Mouse (Mus musculus): Measurements from ENCODE around the gene Arid3a.

Arid3a gene

DNA sequence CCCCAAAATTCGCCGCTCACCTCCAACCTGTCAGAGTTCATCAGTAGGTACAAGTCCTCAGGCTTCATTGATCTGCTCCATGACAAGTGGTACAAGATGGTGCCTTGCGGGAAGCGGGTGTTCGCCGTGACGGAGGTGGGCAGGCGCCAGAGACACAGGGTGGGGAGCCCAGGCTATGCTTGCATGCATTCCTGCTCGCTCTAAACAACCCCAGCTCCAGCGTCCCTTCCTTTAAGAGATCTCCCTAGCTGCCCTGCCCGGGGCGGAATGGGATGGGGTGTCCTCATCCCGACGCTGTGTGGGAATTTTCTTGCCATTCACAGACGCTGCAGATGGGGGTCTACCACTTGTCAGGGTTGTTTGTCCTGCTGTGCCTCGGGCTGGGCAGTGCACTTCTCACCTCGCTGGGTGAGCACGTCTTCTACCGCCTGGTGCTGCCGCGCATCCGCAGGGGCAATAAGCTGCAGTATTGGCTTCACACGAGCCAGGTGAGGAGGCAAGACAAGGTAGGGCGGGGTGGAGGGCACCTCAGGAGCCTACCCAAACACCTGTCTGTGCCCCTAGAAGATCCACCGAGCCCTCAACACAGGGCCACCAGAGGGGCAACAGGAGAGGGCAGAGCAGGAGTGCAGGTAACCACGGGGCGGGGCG is 49.4 kb downstream of the Arid3a start:
- DNase-seq (ENCODE audit: low spot score in 2 of 2), result no peak

- no peak for DNase-seq (ENCODE audit: low spot score in 2 of 2)
These were observed 49.9 kb downstream of the Arid3a start for GRCm38 (mm10) chr10:79976722-79977107.

DNA sequence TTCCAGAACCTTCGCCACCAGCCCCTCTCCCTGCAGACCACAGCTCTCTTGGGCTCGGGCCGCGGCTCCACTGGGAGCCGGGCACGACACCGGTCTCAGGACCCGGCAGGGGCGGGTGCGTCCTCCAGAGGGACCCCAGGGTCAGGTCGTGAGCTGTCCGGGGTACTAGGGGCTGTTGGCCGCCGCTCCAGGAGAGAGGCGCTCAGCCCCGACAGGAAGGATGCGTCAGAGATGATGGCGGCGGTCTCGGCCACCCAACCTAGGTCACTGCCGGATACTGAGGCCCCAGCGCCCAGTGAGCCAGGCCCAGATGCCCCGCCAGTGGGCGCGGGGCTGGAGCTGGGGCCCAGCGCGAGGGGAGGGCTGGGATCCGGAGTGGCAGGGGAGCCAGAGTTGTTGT is 50.5 kb downstream of the Arid3a start:
- no peak for DNase-seq (ENCODE audit: low spot score in 2 of 2)

GRCm38 (mm10) chr10:79978061-79978460 is 51.2 kb downstream of the Arid3a start:
- no peak for DNase-seq (ENCODE audit: low spot score in 2 of 2)

DNA sequence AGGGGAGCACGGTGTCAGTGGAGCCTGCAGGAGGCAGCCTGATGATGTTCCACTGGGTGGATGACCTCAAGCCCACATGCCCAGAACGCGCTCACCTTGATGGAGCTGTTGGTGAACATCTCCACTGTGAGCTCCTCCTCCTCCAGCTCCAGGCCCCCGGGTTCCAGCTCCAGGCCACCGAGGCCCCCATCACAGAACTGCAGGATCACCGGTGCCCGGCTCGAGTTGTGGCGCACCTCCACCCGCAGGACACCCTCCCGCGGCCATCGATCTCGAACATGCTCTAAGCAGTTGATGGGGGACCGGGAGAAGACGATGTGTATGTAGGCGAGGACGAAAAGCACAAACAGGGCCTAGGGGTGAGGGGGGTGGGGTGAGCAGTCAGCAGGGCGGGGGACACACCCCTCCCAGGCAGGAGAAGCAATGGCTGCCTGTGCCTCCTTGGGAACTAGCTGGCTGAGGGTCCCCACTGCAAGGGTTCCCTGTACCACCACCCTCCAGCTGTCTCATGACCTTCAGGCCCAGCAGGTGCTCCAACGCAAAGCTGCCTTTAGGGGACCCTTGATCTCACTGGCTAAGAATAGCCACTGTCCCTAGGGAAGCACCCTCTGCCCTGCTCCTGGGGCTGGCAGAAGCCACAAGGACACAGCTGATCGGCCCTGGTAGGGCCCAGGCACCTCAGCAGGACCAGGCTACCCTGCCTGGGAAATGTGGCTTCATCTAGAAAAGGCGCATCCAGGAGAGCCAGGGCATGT is 52.7 kb downstream of the Arid3a start:
- no peak for DNase-seq (ENCODE audit: low spot score in 2 of 2)

DNA sequence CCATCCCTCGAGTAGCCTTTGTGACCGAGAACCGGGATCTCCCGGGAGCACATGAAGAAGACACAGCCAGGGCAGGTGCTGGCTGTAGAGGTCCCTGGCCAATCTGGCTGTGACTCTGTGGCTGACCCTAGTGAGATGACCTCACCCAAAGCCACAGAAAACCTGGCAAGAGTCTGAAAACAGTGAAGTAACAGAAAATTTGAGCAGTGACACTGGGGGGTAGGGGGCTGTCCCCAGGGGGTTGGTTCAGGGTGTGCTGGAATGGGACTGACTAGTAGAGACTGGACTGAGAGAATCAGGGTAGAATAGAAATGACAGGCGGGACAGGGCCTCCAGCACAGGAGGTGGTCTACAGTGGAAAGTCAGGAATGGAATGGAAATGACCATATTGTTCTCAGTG is 56.4 kb downstream of the Arid3a start:
- DNase-seq (ENCODE audit: low spot score in 2 of 2), result no peak

- peak; percentile 43 to 70 for DNase-seq (ENCODE audit: low spot score in 2 of 2)
These were observed 56.8 kb downstream of the Arid3a start for GRCm38 (mm10) chr10:79983670-79984069.

- DNase-seq (ENCODE audit: low spot score in 2 of 2), result peak; percentile 85
These were observed 57.5 kb downstream of the Arid3a start, which contains the start of gene Tmem259 for GRCm38 (mm10) chr10:79984195-79984816. Gene Tmem259 (minus strand): TSS chr10:79984330.

DNA sequence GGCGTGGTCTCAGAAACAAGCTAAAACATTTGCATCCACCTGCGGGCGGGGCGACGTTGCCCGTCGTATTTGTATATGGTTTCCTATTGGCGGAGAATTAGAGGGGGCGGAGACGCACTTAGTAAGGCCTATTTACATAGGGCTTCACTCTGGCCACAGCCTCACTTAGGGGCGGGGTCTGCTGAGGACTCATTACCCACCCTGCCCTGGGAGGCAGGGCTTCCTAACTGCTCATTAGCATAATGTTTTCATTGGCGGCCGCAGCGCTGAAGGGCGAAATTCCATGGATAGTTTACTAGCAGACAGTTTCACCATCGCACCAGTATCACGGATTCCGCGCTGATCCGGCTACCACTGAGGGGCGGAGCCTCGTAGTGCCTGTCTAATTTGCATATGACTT is 58.0 kb downstream of the Arid3a start:
- peak; percentile 91 to 95 for DNase-seq (ENCODE audit: low spot score in 2 of 2)

- peak; percentile 48 to 57 for DNase-seq (ENCODE audit: low spot score in 2 of 2)
These were observed 58.7 kb downstream of the Arid3a start for GRCm38 (mm10) chr10:79985334-79986231.

DNA sequence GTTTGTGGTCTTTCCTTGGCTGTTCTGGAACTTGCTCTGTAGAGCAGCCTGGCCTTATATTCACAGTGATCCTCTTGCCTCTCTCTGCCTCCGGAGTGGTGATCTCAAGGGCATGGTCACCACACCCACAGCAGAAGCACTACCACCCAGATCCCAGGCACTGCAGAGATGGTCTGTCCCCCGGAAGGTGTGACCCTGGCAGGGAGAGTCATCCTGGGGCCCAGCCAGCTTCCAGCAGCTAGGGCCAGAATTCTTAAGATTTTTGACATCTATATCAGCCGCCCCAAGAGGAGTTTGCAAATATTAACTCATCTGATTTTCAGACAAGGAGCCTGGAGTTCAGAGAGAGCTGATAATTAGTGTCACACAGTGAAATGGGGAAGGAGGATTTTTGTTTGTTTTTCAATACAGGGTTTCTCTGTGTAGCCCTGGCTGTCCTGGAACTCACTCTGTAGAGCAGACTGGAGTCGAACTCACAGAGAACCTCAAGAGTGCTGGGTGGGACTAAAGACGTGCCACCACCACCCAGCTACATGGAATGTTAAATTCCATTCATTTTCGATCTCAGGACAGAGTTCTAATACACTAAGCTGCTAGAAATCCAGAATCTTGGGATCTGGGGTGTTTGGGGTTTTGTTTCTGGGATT is 59.5 kb downstream of the Arid3a start:
- DNase-seq (ENCODE audit: low spot score in 2 of 2), result peak in 1 of 2 experiments; percentile 44

DNA sequence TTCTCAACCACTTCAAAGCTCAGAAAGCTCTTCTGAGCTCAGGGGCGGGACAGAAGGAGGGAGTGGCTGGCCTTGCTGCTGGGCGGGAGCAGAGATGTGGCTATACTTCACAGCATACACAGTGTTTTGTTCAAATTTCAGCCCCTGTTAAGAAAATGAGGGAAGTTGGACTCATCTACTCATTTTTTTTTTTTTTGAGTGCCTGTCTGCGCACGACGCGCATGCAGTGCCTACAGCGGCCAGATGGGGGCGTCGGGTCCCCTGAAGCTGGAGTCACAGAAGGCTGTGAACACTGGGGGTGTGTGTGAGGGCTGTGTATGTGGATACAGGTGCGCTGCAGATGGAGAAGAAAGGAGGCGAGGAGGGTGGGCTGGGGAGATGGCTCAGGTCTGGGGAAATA is 60.1 kb downstream of the Arid3a start:
- DNase-seq (ENCODE audit: low spot score in 2 of 2), result peak; percentile 78 to 82

DNA sequence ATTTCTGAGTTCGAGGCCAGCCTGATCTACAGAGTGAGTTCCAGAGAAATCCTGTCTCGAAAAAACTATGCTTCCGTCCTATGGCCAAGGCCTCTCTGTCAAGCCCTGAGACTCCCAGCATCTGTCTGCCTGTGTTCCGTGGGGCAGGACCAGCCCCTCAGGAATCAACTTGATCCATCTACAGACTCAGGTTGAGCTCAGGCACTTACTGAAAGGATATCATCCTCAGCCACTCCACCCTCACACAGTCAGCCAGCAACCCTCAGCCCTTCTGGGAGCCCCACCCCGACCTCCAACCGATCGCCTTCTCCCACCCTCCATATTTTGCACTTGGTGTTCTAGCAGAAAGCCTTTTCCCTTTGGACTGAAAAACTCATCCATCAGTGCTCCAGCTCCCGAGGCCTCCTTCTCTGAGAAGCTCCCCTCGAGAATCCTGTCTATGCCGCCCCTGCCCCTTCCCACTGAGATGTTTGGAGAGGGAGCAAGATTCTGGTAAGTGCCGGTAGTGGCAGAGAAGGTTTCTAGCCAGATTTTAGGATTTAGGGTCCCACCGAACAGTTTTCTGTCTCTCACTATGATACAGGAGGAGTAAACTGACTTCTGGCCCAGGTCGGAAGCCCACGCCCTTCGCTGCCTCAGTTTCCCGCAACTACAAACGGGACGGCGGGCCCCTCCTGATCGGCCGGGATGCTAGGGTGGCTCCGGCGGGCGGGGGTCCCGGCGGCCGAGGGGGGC is 61.1 kb downstream of the Arid3a start:
- DNase-seq (ENCODE audit: low spot score in 2 of 2), result no peak

- peak in 1 of 2 experiments; percentile 62 for DNase-seq (ENCODE audit: low spot score in 2 of 2)
These were observed 61.8 kb downstream of the Arid3a start, which contains the start of gene Cnn2 for GRCm38 (mm10) chr10:79988506-79989271. Gene Cnn2 (plus strand): TSS chr10:79988584.

- no peak for DNase-seq (ENCODE audit: low spot score in 2 of 2)
These were observed 62.5 kb downstream of the Arid3a start for GRCm38 (mm10) chr10:79989272-79989786.

GRCm38 (mm10) chr10:79989870-79990269 is 63.0 kb downstream of the Arid3a start:
- DNase-seq (ENCODE audit: low spot score in 2 of 2), result no peak

DNA sequence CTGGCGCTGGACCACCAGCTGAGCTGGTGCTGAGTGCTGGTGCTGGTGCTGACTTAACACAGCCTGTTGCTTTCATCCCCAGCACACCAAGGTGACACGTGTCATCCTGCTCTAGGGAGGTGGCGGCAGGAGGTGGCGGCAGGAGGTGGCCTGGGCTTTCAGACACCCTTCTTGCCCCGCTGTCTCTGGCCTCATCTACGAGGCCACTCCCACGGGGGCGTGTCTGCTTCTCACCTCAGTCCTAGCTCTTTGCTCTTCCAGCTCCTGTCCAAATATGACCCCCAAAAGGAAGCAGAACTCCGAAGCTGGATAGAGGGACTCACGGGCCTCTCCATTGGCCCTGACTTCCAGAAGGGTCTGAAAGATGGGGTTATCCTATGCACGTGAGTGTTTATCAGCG is 64.3 kb downstream of the Arid3a start:
- no peak for DNase-seq (ENCODE audit: low spot score in 2 of 2)

GRCm38 (mm10) chr10:79991548-79991947 is 64.7 kb downstream of the Arid3a start:
- DNase-seq (ENCODE audit: low spot score in 2 of 2), result no peak

- no peak for DNase-seq (ENCODE audit: low spot score in 2 of 2)
These were observed 67.7 kb downstream of the Arid3a start for GRCm38 (mm10) chr10:79994397-79995115.

All from urinary bladder, postnatal 36 days (tissue).